ENCODE assay signal across 9 mouse cellular contexts in the genomic region with DNA sequence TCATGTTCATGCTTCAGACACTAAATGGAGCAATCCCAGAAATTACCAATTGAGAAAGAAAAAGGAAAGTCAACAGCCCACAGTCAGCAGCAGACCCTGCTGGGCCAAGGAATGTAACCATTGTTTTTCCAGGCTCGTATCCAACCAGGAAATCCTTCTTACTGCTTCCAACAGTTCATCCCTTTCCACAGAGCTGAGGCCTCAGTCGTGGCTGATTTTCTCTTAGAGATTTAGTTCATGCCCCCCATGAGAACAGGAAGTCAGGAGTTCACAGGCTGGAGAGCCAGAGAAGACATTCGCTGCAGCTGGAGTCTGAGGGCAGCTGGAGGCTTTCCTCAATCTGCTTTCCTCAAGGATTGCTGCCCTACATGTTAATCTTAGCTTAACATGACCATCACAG. TPM values are rescaled to one million over a fixed set of nuclear protein-coding genes. Genes with fewer than 3 reads are reported as not detected.
DNase-seq lines count a peak whose midpoint lies in the region; ATAC-seq and TF ChIP-seq lines count a peak whose summit lies in the region.
"Had no signal": no experiment of that assay in that cellular context is flagged by ENCODE, and none has a peak within 500 bp of the region (broad histone marks: within the 10 kb centered on the region; RNA-seq: fewer than 3 reads in every experiment).

No protein-coding gene starts in this region.

- TF ChIP-seq POLR2A in bone marrow macrophage, adult 2 months (IDR thresholded peaks at IDR 0.05; ENCODE audit: borderline replicate concordance, low read depth, low read length), result no peak

- peaks cover 9% of the 10 kb centered on the region; the same call in 1 of the 2 replicates for H3K9me3 ChIP-seq in lung, embryonic 14.5 days (ENCODE audit: low read depth, low read length)

- H3K9ac ChIP-seq in lung, embryonic 14.5 days, result no peak overlapping the region

- peak overlapping the region; percentile 23; the same call in 1 of the 2 replicates for H3K4me2 ChIP-seq in lung, embryonic 14.5 days

- no peaks in the 10 kb centered on the region for H3K27me3 ChIP-seq in lung, embryonic 14.5 days (ENCODE audit: insufficient read depth, low read length)

- peaks cover 64% of the 10 kb centered on the region for H3K4me1 ChIP-seq in bone marrow macrophage, adult 2 months (ENCODE audit: control insufficient read depth, insufficient read depth, low read length)
- H3K4me1 ChIP-seq in lung, embryonic 14.5 days (ENCODE audit: insufficient read depth), result peaks cover 8% of the 10 kb centered on the region

- no peak for TF ChIP-seq CTCF in bone marrow macrophage, adult 2 months (IDR thresholded peaks at IDR 0.05; ENCODE audit: low read depth, low read length)
- no peak for TF ChIP-seq CTCF in lung, embryonic 14.5 days (IDR thresholded peaks at IDR 0.05; ENCODE audit: low read depth)

- DNase-seq in gastrocnemius, adult 18-20 months (ENCODE audit: low spot score), result peak; percentile 74
- no peak for DNase-seq in gastrocnemius, postnatal 10 days
- peak; percentile 39 to 70 for DNase-seq in heart, postnatal 14 days
- peak; percentile 85 for DNase-seq in lung, embryonic 14.5 days
- DNase-seq in cerebellum, adult 8-10 months, result no peak
- DNase-seq in thymus, postnatal 10 days (ENCODE audit: low spot score in 2 of 2), result no peak
- no peak for DNase-seq in right cerebral cortex, postnatal 14 days

- peak; percentile 67 for ATAC-seq in lung, embryonic 14.5 days (ENCODE audit: insufficient read depth)

- 9% methylated on average over 3 of the region's 3 CpGs for WGBS in lung, embryonic 14.5 days

- no peaks in the 10 kb centered on the region for H3K36me3 ChIP-seq in lung, embryonic 14.5 days (ENCODE audit: insufficient read depth)

- no peak overlapping the region for H3K4me3 ChIP-seq in bone marrow macrophage, adult 2 months (ENCODE audit: insufficient read depth, low read length)
- H3K4me3 ChIP-seq in lung, embryonic 14.5 days (ENCODE audit: low read depth, low read length), result no peak overlapping the region

- intact Hi-C loops in heart, postnatal 14 days (cut with DNase I), result loop anchor here (1.0 to 2.0 kb wide), 2 partner anchors 25 to 43 kb away; partner anchors contain the start of gene Il10rb

- H3K27ac ChIP-seq in bone marrow macrophage, adult 2 months (ENCODE audit: insufficient read depth, low read depth, low read length), result peak overlapping the region; percentile 24; the same call in 1 of the 2 replicates
- peak overlapping the region; percentile 74 for H3K27ac ChIP-seq in lung, embryonic 14.5 days (ENCODE audit: low read depth)

RNA-seq across cellular contexts. Expression of gene Ifnar2, which starts 9.1 kb away (rescaled TPM):
- total RNA-seq in gastrocnemius, adult 18-20 months (2021), result 1 to 10 TPM; 4.7 to 6.0 TPM
- total RNA-seq in gastrocnemius, postnatal 10 days (2021), result 10 to 100 TPM; 19.4 to 22.9 TPM
- 237 and 238 TPM in 2 replicates for polyA plus RNA-seq in bone marrow macrophage, adult 2 months (2012; ENCODE audit: insufficient read depth, insufficient read length, missing spikeins)
- total RNA-seq in heart, postnatal 14 days (2021), result 10 to 100 TPM; 32.9 to 33.2 TPM
- polyA plus RNA-seq in lung, embryonic 14.5 days (2014; fragmentation: Nextera tagmentation; extraction: Ambion mirVana), result 54.1 and 62.0 TPM in 2 replicates

RNA-seq across cellular contexts. Expression of gene Gm21970, which starts 28.0 kb away (rescaled TPM):
- not detected for total RNA-seq in gastrocnemius, adult 18-20 months (2021)
- not detected for total RNA-seq in gastrocnemius, postnatal 10 days (2021)
- not detected in 2 replicates for polyA plus RNA-seq in bone marrow macrophage, adult 2 months (2012; ENCODE audit: insufficient read depth, insufficient read length, missing spikeins)
- total RNA-seq in heart, postnatal 14 days (2021), result not detected
- polyA plus RNA-seq in lung, embryonic 14.5 days (2014; fragmentation: Nextera tagmentation; extraction: Ambion mirVana), result 0.47 TPM in 1 of 2 replicates, not detected in the other
- polyA plus RNA-seq: gonadal fat pad, adult 2 months had no signal

RNA-seq across cellular contexts. Expression of gene Il10rb, which starts 42.5 kb away (rescaled TPM):
- total RNA-seq in gastrocnemius, adult 18-20 months (2021), result 1 to 10 TPM; 4.2 to 6.6 TPM
- 10 to 100 TPM; 13.4 to 17.0 TPM for total RNA-seq in gastrocnemius, postnatal 10 days (2021)
- 345 and 358 TPM in 2 replicates for polyA plus RNA-seq in bone marrow macrophage, adult 2 months (2012; ENCODE audit: insufficient read depth, insufficient read length, missing spikeins)
- total RNA-seq in heart, postnatal 14 days (2021), result 10 to 100 TPM; 86.4 to 94.7 TPM
- 32.8 and 36.4 TPM in 2 replicates for polyA plus RNA-seq in lung, embryonic 14.5 days (2014; fragmentation: Nextera tagmentation; extraction: Ambion mirVana)

Comparison
In these comparisons a context has a peak if more than half of its experiments do, and no peak if none do; other contexts are left out.
1. DNase-seq: peak in gastrocnemius, adult 18-20 months (single experiment), heart, postnatal 14 days (2 of 2) and lung, embryonic 14.5 days (single experiment); none in gastrocnemius, postnatal 10 days (single experiment), cerebellum, adult 8-10 months (single experiment), thymus, postnatal 10 days (0 of 2) and right cerebral cortex, postnatal 14 days (single experiment).
2. RNA of gene Il10rb, which starts 42.5 kb away (total RNA-seq): 86.4 to 94.7 TPM in heart, postnatal 14 days; 13.4 to 17.0 TPM in gastrocnemius, postnatal 10 days and 4.2 to 6.6 TPM in gastrocnemius, adult 18-20 months; every median in the first group is over 4 times any median in the second.